Comparison of ENCODE assay signal across 8 mouse cellular contexts in genomic region chr1:87263796-87264133, GRCm38 (mm10). TPM values are rescaled to one million over a fixed set of nuclear protein-coding genes. Genes with fewer than 3 reads are reported as not detected.
DNase-seq lines count a peak whose midpoint lies in the region; ATAC-seq and TF ChIP-seq lines count a peak whose summit lies in the region.

No protein-coding gene starts in this region.

- no peak for TF ChIP-seq POLR2A in lung, adult 2 months (IDR thresholded peaks at IDR 0.05; ENCODE audit: borderline replicate concordance, extremely low read depth, low read depth, low read length)

- WGBS in lung, adult 2 months, result 7% methylated on average over 12 of the region's 12 CpGs
- 3% methylated on average over 12 of the region's 12 CpGs for WGBS in embryonic facial prominence, embryonic 15.5 days
- WGBS in limb, embryonic 10.5 days, result 2% methylated on average over 12 of the region's 12 CpGs
- under 1% methylated on average over 12 of the region's 12 CpGs for WGBS in neural tube, embryonic 15.5 days

- no peak for ATAC-seq in embryonic facial prominence, embryonic 15.5 days (ENCODE audit: insufficient number of reproducible peaks, low FRiP score, low TSS enrichment, low read depth)
- ATAC-seq in neural tube, embryonic 15.5 days (ENCODE audit: low FRiP score), result no peak; the same call in 1 of the 2 replicates

- peak overlapping the region; percentile 98 for H3K4me2 ChIP-seq in embryonic facial prominence, embryonic 15.5 days (replicated peaks)
- peak overlapping the region; percentile 99 for H3K4me2 ChIP-seq in neural tube, embryonic 15.5 days

- 0 out of 2 replicates have a peak overlapping the region, but pooled peaks have one; percentile 12 for H3K9ac ChIP-seq in embryonic facial prominence, embryonic 15.5 days
- H3K9ac ChIP-seq in neural tube, embryonic 15.5 days (replicated peaks), result peak overlapping the region; percentile 51; the same call in 1 of the 2 replicates

- H3K27ac ChIP-seq in embryonic facial prominence, embryonic 15.5 days (replicated peaks), result no peak overlapping the region
- no peak overlapping the region for H3K27ac ChIP-seq in limb, embryonic 10.5 days
- H3K27ac ChIP-seq in neural tube, embryonic 15.5 days (replicated peaks), result no peak overlapping the region

- H3K36me3 ChIP-seq in embryonic facial prominence, embryonic 15.5 days, result no peaks in the 10 kb centered on the region
- H3K36me3 ChIP-seq in limb, embryonic 10.5 days, result no peaks in the 10 kb centered on the region
- no peaks in the 10 kb centered on the region for H3K36me3 ChIP-seq in neural tube, embryonic 15.5 days

- H3K4me3 ChIP-seq in lung, adult 2 months (replicated peaks; ENCODE audit: extremely low read depth, low read depth, low read length), result peak overlapping the region; percentile 65
- H3K4me3 ChIP-seq in embryonic facial prominence, embryonic 15.5 days (replicated peaks), result peak overlapping the region; percentile 52
- H3K4me3 ChIP-seq in limb, embryonic 10.5 days, result peak overlapping the region; percentile 62
- peak overlapping the region; percentile 48 for H3K4me3 ChIP-seq in neural tube, embryonic 15.5 days (replicated peaks)

- no peak for TF ChIP-seq CTCF in lung, adult 2 months (IDR thresholded peaks at IDR 0.05; ENCODE audit: insufficient read depth, low read length)

- H3K27me3 ChIP-seq in embryonic facial prominence, embryonic 15.5 days, result peaks cover 83% of the 10 kb centered on the region
- H3K27me3 ChIP-seq in limb, embryonic 10.5 days (ENCODE audit: low read depth, poor library complexity, severe bottlenecking), result peaks cover 99% of the 10 kb centered on the region
- H3K27me3 ChIP-seq in neural tube, embryonic 15.5 days (replicated peaks), result peaks cover 59% of the 10 kb centered on the region

- H3K4me1 ChIP-seq in lung, adult 2 months (ENCODE audit: control insufficient read depth, insufficient read depth, low read length), result peaks cover 15% of the 10 kb centered on the region
- H3K4me1 ChIP-seq in embryonic facial prominence, embryonic 15.5 days, result peaks cover 25% of the 10 kb centered on the region
- peaks cover 25% of the 10 kb centered on the region for H3K4me1 ChIP-seq in limb, embryonic 10.5 days
- peaks cover 30% of the 10 kb centered on the region for H3K4me1 ChIP-seq in neural tube, embryonic 15.5 days

- no peak for DNase-seq in lung, adult 2 months
- DNase-seq in lung, postnatal 10 days, result no peak
- DNase-seq in limb, embryonic 10.5 days (ENCODE audit: low spot score), result no peak
- DNase-seq in spleen, adult 12 weeks (ENCODE audit: low spot score), result no peak
- no peak for DNase-seq in urinary bladder, postnatal 25 days (ENCODE audit: low spot score)
- DNase-seq in retina, postnatal 1 day, result no peak

- H3K9me3 ChIP-seq in embryonic facial prominence, embryonic 15.5 days (replicated peaks), result no peaks in the 10 kb centered on the region
- no peaks in the 10 kb centered on the region for H3K9me3 ChIP-seq in limb, embryonic 10.5 days (replicated peaks)
- no peaks in the 10 kb centered on the region for H3K9me3 ChIP-seq in neural tube, embryonic 15.5 days (replicated peaks)

RNA-seq across cellular contexts. Expression of gene Efhd1, which starts 0.4 kb away (rescaled TPM):
- 1.7 and 3.0 TPM in 2 replicates for polyA plus RNA-seq in lung, adult 2 months (2012; rRNA removed)
- 2.8 and 3.0 TPM in 2 replicates for polyA plus RNA-seq in embryonic facial prominence, embryonic 15.5 days (2015; fragmentation: Nextera tagmentation; extraction: Ambion mirVana)
- polyA plus RNA-seq in limb, embryonic 10.5 days (2016; fragmentation: Nextera tagmentation; extraction: Ambion mirVana), result 0.10 and 0.11 TPM in 2 replicates
- polyA plus RNA-seq in neural tube, embryonic 15.5 days (2015; fragmentation: Nextera tagmentation; extraction: Ambion mirVana), result 1.2 and 2.3 TPM in 2 replicates

RNA-seq across cellular contexts. Expression of gene Eif4e2, which starts 50.1 kb away (rescaled TPM):
- polyA plus RNA-seq in lung, adult 2 months (2012; rRNA removed), result 17.2 and 26.6 TPM in 2 replicates
- 164 and 167 TPM in 2 replicates for polyA plus RNA-seq in embryonic facial prominence, embryonic 15.5 days (2015; fragmentation: Nextera tagmentation; extraction: Ambion mirVana)
- 181 and 202 TPM in 2 replicates for polyA plus RNA-seq in limb, embryonic 10.5 days (2016; fragmentation: Nextera tagmentation; extraction: Ambion mirVana)
- 93.4 and 101 TPM in 2 replicates for polyA plus RNA-seq in neural tube, embryonic 15.5 days (2015; fragmentation: Nextera tagmentation; extraction: Ambion mirVana)

RNA-seq across cellular contexts. Expression of gene Chrng, which starts 59.3 kb away (rescaled TPM):
- polyA plus RNA-seq in lung, adult 2 months (2012; rRNA removed), result 0.24 TPM in 1 of 2 replicates, not detected in the other
- 24.4 and 34.2 TPM in 2 replicates for polyA plus RNA-seq in embryonic facial prominence, embryonic 15.5 days (2015; fragmentation: Nextera tagmentation; extraction: Ambion mirVana)
- 0.26 and 0.81 TPM in 2 replicates for polyA plus RNA-seq in limb, embryonic 10.5 days (2016; fragmentation: Nextera tagmentation; extraction: Ambion mirVana)
- polyA plus RNA-seq in neural tube, embryonic 15.5 days (2015; fragmentation: Nextera tagmentation; extraction: Ambion mirVana), result 1.2 and 1.5 TPM in 2 replicates
